Mouse (Mus musculus) megakaryocyte-erythroid progenitor cell, adult 5-6 weeks (primary cell): ENCODE data around the gene Tspan17. TPM values are rescaled to one million over a fixed set of nuclear protein-coding genes. Genes with fewer than 3 reads are reported as not detected.
"Not testable (repeated sequence)": the region's sequence is repeated elsewhere in the genome, so short reads cannot be mapped to it uniquely, and the experiment has no call there.

Source experiments
- ATAC-seq: replicated peaks from 2 replicates; pipeline ENCODE4 v1.8.0; 2016; ENCODE audit warnings: mild to moderate bottlenecking, inconsistent platforms; ENCODE audit not compliant: severe bottlenecking, poor library complexity, low FRiP score, low TSS enrichment
- total RNA-seq, 2 experiments: library from RNA; stranded (forward) in 1 of 2; stranded (reverse) in 1 of 2; fragments of 200-1000, 215-1000 nt in 1 of 2; fragments of >200 nt in 1 of 2; fragmentation: Nextera tagmentation in 1 of 2; gene quantifications; 2 replicates each; pipeline ENCODE4 v1.2.3; 2014 to 2017

Gene Tspan17
- total RNA-seq, 2 experiments from 2014 or later: not detected

DNA sequence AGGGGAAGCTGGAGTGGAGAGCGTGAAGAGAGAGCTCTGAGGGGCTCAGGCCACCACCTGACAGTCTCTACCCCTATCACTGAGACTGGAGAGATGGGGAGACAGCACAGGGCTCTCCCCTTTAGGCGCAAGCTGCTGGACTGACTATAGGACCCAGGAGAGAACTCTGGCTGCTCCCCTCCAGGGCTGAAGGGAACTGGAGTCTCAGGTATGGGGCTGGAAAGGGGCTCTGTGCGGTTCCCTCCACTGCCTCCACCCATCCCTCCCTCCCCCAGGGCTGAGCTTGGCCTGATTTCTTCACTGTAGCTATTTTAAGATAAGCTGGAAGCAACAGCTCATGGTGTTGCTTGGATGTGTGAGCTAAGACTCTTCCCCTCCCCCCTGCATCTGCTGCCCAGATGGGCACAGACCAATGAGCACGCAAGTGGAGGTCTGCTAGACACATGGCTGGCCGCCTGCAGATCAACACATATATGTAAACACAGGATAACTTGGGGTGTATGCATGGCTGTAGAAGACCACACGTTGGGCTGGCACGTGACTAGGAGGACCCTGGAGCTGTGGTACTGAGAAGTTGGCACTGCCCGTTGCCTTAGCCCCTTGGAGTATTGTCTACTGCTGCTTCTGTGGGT, 28.9 kb upstream of the Tspan17 start:
- no peak for ATAC-seq

GRCm38 (mm10) chr13:54760906-54761305, 28.3 kb upstream of the Tspan17 start:
- no peak for ATAC-seq

DNA sequence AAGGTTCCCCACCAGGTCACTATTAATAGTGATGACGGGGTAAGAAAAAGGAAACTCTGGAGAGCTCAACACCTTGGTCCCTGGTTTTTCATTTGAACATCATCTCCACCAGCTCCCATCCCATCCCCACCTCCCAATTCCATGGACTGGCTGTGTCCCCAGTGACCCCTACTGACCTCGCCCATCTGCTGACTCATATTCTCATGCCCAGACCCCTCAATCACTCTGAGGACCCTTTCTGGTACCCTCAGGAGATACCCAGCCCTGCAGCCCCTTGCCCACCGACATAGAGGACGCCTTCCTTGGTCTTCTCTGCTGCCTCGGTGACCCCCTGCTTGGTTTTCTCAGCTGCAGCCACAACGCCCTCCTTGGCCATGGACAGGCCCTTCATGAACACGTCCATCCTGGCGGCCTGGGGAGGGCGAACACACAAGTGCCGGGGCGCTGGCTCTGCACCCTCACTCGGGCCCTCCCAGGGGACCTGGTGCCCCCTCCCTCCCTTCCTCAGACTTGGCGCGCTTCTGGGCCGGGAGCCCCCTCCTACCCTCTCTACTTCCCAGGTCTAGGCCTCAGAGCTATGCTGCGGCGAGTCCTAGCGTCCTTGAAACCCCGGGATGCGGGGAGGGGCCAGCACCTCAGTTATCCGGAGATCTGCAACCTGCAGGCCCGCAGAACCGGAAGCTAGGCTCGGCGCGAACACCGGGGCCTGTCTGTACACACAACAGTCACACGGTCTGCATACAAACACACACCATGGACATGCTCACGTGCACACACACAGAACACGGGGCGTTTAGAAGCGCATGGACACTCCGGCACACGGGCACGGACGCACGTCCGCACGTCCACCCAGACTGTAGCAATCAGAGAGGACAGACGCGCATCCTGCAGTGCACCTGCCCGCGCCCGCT, 23.6 kb upstream of the Tspan17 start:
- ATAC-seq: no peak

DNA sequence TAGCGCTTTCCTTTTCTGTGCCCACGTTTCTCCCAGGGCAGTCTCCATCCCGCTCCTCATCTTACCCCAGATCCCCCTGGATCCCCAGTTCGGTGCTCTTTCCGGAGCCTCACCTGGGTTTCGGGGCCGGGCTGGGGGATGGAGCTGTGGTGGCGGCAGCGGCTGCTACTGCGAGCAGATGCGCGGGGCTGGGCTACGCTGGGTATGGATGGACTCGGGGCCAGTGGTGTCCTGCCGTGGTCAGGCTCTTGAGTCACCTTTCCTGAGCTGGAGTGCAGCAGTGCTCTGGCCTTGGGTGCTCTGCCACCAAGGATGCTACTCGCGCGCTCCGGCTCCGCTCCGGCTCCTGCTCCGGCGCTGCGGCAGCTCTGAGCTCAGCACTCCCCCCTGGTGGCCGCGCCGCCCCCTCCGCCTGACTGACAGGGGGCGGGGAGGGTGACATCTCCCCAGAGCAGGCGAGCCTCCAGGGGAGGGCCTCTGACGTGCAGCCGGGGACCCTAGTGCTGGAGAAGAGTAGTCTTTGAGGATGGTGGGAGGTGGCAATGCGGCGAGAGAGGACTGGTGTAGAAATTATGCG, 22.9 kb upstream of the Tspan17 start, which contains the start of gene Sncb:
Gene Sncb, minus strand, starts transcription at position 404 of the 577 bp plus-strand sequence.
- peak; percentile 84 for ATAC-seq

DNA sequence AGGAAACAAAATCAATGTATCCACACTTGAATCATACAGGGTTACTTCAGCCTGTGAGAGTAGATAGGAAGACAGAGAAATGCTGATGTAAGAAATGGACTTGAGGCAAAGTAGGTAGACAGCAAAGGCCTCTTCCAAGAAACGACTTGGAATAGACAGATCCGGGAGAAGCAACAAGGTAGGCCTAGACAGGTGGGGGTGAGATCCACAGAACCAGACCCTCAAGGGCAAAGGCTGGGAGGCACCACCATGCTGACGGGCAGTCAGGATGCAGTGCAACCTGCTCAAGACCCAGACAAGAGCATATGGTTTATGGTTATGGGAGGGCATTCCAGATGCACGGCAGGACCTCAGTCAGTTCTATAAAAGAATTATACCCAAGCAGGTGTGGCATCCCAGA, 22.2 kb upstream of the Tspan17 start:
- no peak for ATAC-seq

DNA sequence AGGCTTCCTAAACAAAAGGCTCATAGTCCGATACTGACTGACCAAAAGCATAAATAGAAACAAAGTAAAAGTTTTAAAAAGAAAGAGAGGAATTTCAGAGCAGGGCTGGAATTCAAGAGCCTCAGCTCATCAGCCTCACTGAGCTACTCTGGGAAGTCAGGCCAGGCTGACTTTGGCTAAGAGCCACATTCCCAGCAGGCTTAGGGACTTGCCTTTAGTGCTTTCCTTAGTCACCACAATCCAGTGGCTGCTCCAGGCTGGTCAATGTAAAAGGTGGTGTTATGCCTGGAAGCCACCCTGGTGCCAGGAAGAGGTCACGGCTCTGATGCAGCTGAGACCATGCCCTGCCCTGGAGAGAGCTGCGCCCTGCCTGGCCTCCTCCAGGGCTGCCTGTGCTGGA, 8.6 kb upstream of the Tspan17 start:
- ATAC-seq: no peak

GRCm38 (mm10) chr13:54781086-54781485, 8.1 kb upstream of the Tspan17 start:
- no peak for ATAC-seq

DNA sequence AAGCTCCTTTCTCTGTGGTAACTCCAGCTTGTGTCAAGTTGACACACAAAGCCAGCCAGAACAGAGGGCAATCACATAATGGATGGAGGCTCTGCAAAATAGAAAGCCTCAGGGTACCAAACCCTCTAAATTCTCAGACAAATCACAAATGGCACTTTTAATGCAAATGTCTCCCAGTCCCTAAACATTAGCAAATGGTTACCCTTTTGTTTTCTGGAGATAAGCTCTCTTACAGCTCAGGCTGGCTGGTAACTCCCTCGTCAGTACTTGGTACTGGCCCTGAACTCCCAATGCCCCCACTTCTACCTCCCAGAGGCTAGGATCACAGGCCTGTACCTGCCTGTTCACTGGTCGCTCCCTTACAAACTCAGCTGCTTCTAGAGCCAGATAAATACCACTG, 5.9 kb upstream of the Tspan17 start:
- ATAC-seq: no peak

DNA sequence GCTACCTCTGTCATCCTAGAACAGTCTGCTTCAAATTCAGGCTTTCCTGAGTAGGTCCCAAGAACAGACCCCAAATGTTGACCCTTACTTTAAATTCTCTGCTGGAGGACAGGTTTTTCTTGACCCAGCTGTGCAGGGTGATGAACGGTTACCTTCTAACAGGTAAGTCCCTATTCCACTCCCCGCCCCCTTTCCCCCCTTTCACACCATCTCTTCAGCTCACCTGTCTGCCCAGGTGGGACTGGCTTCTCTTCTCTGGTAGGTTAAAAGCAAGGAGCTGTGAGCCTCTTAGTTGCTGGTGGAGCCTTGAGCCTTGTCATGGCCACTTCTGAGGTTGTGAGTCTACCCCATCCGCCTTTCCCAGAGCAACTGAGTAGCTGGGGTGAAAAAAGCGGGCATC, 5.5 kb upstream of the Tspan17 start, which contains the start of gene Eif4e1b:
Gene Eif4e1b, plus strand, starts transcription at position 301 of the 400 bp plus-strand sequence.
- ATAC-seq: no peak

DNA sequence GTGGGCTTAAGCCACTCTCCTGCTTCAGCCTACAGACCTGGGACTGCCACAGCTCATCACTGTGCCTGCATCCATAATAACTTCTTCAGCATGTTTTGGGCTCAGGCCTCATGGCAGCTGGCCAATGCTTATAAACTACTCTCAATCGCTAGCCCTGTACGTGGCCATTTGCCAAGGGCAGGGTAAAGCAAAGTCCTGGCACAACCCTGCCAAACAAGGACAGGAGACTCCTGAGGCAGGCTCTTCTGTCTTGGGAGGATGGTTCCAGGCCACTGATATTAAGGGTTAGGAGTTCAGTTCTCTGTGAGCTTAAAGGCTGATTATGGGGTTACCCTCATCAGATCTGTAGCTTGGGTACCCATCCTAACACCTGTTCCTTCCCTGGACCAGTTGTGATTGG, 1.6 kb upstream of the Tspan17 start:
- not testable (repeated sequence) for ATAC-seq

DNA sequence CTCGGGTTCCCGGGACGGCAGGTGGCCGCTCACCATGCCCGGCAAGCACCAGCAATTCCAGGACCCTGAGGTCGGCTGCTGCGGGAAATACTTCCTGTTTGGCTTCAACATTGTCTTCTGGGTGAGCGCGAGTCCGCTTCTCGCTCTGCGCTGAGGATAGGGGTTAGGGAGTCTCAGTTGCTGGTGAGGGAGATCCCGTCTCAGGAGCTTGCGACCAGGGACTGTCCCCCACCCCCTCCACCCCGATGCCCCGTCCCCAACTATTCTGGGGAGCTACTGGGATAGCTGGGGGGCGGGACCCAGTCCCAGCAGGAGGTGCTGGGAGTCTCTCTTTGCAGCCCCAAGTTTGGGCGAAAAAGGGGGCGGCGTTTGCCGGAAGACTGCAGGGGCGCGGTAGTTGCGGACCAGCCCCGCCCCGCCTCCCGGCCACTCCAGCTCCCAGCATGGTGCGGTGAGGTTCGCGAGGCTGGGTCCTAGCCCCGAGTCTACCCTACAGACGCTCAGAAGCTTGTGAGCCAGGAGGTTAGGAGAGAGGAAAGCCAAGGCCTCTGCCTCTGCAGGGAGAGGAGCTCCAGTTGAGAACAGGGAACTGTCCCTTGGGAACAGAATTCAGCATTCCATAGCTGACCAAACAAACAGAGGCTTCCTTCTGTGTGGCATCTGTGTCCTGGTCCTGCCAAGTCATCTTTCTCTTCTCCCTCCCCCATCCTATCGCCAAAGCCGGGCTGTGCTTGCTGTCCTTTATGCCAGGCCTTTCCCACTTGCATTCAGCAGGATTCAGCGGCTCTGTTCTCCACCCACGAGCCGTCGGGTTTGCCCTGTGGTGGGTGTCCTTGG, 602 bp downstream of the Tspan17 start:
- ATAC-seq: 0 out of 2 replicates have a peak, but pooled peaks have one; percentile 27

GRCm38 (mm10) chr13:54792259-54793230, 3.4 kb downstream of the Tspan17 start:
- no peak for ATAC-seq

DNA sequence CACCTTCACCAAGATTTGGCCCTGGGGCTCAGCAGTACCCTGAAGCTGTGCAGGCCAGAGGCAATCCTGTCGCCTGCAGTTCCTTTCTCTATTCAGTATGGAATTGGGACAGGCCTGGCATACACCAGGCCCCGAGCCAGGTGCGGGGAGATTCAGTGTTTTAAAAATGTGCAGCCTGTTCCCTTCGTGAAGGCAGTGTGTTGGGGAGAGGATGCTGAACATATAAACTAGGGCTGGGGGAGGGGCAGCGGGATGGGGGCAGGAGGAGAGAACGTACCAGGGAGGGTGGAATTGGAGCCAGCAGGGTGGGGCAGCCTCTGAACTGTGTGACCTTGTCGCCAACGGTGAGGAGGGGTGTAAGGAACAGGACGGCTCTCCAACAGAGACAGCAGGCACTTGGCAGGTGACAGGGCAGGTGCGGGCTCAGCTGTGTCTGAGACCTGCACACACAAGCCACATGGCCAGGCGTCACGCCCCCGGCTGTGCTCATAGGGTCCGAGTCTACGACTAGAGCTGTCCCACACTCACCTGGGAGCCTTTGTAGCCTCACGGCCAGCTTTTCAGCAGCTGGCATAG, 4.9 kb downstream of the Tspan17 start:
- ATAC-seq: no peak

GRCm38 (mm10) chr13:54794843-54795242, 5.7 kb downstream of the Tspan17 start:
- ATAC-seq: no peak

DNA sequence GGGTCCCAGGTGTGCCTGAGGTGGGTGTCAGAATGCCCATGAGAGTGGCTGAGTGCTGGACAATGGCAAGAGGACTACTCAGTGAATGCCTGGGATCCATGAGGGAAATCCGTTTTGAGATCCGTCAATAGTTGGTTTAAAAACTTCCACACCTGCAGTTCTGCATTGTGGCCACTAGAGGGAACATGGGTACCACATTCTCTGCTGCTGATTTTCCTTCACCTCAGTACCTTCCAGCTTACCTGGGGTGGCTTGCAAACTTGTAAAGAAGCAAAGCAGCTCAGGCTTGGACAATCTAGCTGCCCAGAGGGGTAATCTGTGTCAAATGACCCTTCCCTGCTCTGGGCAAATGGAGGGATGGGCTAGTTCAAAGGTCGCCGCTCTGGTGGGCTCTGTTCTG, 8.2 kb downstream of the Tspan17 start:
- ATAC-seq: no peak

DNA sequence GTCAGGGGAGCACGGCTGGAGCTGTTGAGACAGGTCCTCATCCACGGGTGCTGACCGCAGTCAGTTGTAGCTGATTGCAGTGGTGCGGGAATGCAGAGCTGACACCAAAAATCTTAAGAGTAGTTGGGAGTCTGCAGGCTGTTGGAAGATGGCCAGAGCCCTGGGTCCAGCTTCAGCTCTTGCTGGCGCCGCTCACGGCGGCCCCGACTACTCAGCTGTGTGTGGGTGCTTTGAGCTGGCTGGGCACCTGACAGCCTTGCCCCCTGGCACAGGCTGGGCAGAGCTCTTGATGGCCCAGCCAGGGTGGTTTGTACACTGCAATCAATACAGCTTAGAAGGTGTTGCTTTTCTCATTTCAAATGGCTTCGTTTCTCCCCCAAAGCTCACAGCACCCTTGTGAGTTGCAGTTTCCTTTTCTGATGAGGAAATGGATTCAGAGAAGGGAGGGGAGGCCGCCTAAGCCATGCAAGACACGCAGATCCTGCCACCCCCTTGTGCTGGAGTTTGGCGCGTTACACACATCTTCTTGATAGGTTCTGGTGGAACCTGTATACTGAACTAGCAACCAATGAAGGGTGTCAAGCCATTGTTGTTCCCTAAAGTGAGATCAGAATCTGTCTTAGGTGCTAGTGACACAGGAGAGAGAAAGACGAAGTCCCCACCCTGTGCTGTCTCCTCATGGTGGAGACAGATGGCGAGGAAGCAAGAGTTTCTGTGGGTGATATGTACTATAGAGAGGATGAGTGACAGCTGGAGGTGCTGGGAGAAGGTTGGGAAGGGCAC, 8.9 kb downstream of the Tspan17 start:
- ATAC-seq: no peak

GRCm38 (mm10) chr13:54798740-54799139, 9.6 kb downstream of the Tspan17 start:
- no peak for ATAC-seq
